Mouse (Mus musculus) G1E (cell line): ENCODE data around the gene Taf11. TPM values are rescaled to one million over a fixed set of nuclear protein-coding genes. Genes with fewer than 3 reads are reported as not detected.

Experiments
- ATAC-seq: 2 replicates; pipeline ENCODE4 v1.8.0; 2016; ENCODE audit warnings: mild to moderate bottlenecking; ENCODE audit not compliant: insufficient number of reproducible peaks, poor library complexity, low FRiP score, severe bottlenecking; ENCODE audit errors: extremely low read depth
- DNase-seq: peaks from one replicate; pipeline ENCODE4 v3.0.0; 2012; ENCODE audit warnings: low spot score
- H3K27me3 ChIP-seq: 2 replicates; pipeline ENCODE4 v1.6.1; 2012; ENCODE audit warnings: mild to moderate bottlenecking, low read length, inconsistent platforms; ENCODE audit not compliant: insufficient read depth
- H3K36me3 ChIP-seq: replicated peaks from 2 replicates; pipeline ENCODE3; 2012; ENCODE audit warnings: mild to moderate bottlenecking, inconsistent platforms
- H3K4me1 ChIP-seq: 2 replicates; pipeline ENCODE4 v1.6.1; 2012; ENCODE audit warnings: low read depth, low read length, inconsistent platforms, mixed read lengths; ENCODE audit not compliant: insufficient read depth
- H3K4me3 ChIP-seq: 2 replicates; pipeline ENCODE4 v1.5.1; 2012; ENCODE audit warnings: low read depth, mild to moderate bottlenecking, inconsistent platforms, low read length, moderate library complexity, mixed read lengths
- H3K9me3 ChIP-seq: replicated peaks from 2 replicates; pipeline ENCODE4 v1.6.1; 2012; ENCODE audit warnings: inconsistent platforms
- CTCF ChIP-seq: IDR thresholded peaks from 2 replicates; pipeline ENCODE4 v1.5.1; 2012; ENCODE audit warnings: low read depth, low read length, inconsistent platforms, mixed read lengths
- GATA1 ChIP-seq: IDR thresholded peaks from 2 replicates; pipeline ENCODE4 v1.6.1; 2012; ENCODE audit warnings: borderline replicate concordance, low read length, inconsistent platforms, mixed read lengths
- GATA2 ChIP-seq: IDR thresholded peaks from 2 replicates; pipeline ENCODE4 v1.6.1; 2012; ENCODE audit warnings: low read depth, low read length, inconsistent platforms, borderline replicate concordance
- POLR2AphosphoS5 ChIP-seq: IDR thresholded peaks from 2 replicates; pipeline ENCODE4 v1.6.1; 2012; ENCODE audit warnings: low read depth, low read length, inconsistent platforms; ENCODE audit not compliant: insufficient replicate concordance
- TAL1 ChIP-seq: conservative IDR thresholded peaks from 2 replicates; pipeline ENCODE4 v1.6.1; 2012; ENCODE audit warnings: low read depth, low read length, inconsistent platforms, mixed read lengths
- polyA plus RNA-seq: library from polyadenylated mRNA; stranded (reverse); fragments of >175 nt; gene quantifications from 2 replicates; pipeline ENCODE4 v1.2.3, GENCODE M21; 2012
- total RNA-seq, 2 experiments: library from RNA; stranded (forward) in 1 of 2; stranded (reverse) in 1 of 2; fragments of 200-1000 nt in 1 of 2; fragments of >200 nt in 1 of 2; fragmentation: Nextera tagmentation in 1 of 2; gene quantifications; 2 replicates each; pipeline ENCODE4 v1.2.3; 2014 to 2017

Taf11 gene
- total and polyA plus RNA-seq, 3 experiments, result 36.1 to 42.4 (median 41.8) TPM

DNA sequence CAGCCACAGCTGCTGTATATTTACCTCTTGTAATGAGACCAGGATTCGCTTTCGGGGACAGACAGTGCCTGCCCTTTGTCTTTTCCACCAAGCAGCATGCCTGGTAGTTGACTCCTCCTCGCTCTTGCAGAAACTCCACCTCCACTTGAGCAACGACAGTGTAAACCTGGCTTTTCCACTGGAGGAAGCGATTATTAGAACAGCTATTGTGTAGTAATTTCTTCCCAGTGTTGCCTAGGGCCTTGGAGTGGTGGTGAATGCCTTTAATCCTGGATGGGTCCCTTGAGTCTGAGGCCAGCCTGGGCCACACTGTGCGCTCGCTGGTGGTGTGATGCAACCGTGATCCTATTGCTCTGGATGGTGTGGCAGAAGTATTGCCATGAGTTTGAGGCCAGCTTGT, 26.5 kb downstream of the Taf11 start:
- Histone ChIP-seq H3K4me1 (no peaks in the 10 kb centered on the region), H3K27me3 (no peaks in the 10 kb centered on the region), H3K9me3 (no peaks in the 10 kb centered on the region), H3K4me3 (no peak overlapping the region), H3K36me3 (peaks cover 95% of the 10 kb centered on the region)
- ATAC-seq, result no peak
- TF ChIP-seq CTCF (no peak), GATA2 (no peak), POLR2AphosphoS5 (no peak), TAL1 (no peak), GATA1 (no peak)
- no peak for DNase-seq

DNA sequence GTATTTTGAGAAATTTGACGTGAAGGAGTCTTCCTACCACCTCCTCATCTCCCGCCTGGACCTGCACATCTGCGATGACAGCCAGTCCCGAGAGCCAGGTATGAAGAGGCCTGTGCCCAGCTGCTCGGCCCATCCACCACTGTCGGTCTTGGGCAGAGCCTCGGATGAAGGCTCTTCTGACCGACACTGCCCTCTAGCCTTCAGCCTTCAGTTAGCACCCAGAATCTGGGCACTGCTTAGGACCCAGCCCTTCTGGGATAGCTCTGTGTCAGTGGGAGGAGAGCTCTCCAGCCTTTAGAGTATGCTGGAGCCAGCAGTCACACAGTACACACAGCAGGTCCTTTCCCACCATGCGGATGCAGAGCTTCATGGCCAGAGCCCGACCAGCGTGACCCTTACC, 28.1 kb downstream of the Taf11 start:
- TF ChIP-seq GATA2 (no peak), GATA1 (no peak), TAL1 (no peak), POLR2AphosphoS5 (no peak), CTCF (no peak)
- 0 out of 2 replicates have a peak, but pooled peaks cover 2% of the 10 kb centered on the region for H3K4me1 ChIP-seq
- ATAC-seq (no peak), DNase-seq (no peak)
- H3K4me3 ChIP-seq, result no peak overlapping the region
- no peaks in the 10 kb centered on the region for H3K9me3 ChIP-seq
- no peaks in the 10 kb centered on the region for H3K27me3 ChIP-seq
- peaks cover 95% of the 10 kb centered on the region for H3K36me3 ChIP-seq

DNA sequence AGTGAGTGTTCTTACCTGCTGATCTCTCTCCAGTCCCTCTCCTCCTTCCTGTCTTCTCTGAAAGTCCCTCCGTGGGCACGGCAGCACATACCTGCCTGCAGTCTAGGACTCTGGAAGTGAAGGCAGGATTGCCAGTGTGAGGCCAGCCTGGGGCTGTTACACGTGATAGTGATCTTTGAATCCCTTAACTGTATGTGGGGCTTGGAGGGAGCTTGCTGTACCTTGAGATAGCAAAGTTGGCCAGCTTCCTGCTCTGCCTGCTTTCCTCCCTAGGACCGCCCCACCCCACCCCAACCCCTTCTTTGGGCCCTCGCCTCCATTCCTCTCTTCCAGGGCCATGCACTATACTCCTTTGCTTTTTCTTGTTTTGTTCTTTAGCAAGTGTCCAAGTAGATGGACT, 35.1 kb downstream of the Taf11 start:
- Histone ChIP-seq H3K27me3 (no peaks in the 10 kb centered on the region), H3K4me1 (peaks cover 44% of the 10 kb centered on the region), H3K4me3 (peak overlapping the region; percentile 61; the same call in 1 of the 2 replicates), H3K9me3 (no peaks in the 10 kb centered on the region), H3K36me3 (peaks cover 61% of the 10 kb centered on the region)
- TF ChIP-seq CTCF (no peak), TAL1 (peak; percentile 62)
- peak; percentile 79 for ATAC-seq
- DNase-seq, result peak; percentile 75

DNA sequence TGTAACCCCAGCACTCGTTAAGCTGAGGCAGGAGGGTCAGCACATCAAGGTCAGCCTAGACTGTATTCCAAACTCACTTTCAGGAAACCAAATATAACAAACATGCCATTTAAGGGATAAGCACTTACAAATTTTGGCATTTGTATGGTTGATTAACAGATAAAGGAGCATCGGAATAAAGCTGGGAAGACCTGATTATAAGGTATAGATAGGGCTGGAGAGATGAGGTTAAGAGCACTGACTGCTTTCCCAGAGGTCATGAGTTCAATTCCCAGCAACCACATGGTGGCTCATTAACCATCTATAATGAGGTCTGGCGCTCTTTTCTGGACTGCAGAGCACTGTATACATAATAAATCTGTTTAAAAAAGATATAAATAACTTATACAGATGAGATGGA, 36.1 kb downstream of the Taf11 start:
- no peak for ATAC-seq

DNA sequence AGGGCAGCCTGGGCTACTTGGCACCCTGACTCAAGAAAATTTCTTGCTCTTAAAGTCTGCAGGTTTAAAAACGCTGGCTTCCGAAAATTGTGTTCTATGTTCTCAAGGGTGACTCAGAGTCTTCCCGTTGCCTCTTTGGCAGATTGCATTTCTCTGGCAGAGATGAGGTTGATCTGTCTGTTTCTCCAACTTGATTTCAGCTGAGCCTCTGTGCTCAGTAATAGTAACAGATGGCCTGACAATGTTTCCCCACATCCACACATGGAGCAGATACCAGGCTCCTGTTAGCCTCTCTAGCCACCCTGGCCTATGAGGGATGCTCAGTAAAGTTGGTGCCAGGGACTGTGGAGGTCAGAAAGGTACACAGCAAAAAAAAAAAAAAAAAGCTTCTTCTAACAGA, 37.8 kb downstream of the Taf11 start:
- ATAC-seq, result no peak
- no peaks in the 10 kb centered on the region for H3K9me3 ChIP-seq
- peaks cover 49% of the 10 kb centered on the region for H3K36me3 ChIP-seq
- H3K4me3 ChIP-seq, result no peak overlapping the region
- peaks cover 66% of the 10 kb centered on the region for H3K4me1 ChIP-seq
- TF ChIP-seq CTCF (no peak), GATA2 (no peak), TAL1 (no peak), GATA1 (no peak), POLR2AphosphoS5 (no peak)
- H3K27me3 ChIP-seq, result no peaks in the 10 kb centered on the region
- DNase-seq, result no peak

More for the DNA sequence above, 36.1 kb downstream of the Taf11 start:
- Histone ChIP-seq H3K9me3 (no peaks in the 10 kb centered on the region), H3K4me3 (no peak overlapping the region), H3K4me1 (peaks cover 54% of the 10 kb centered on the region), H3K36me3 (peaks cover 55% of the 10 kb centered on the region), H3K27me3 (no peaks in the 10 kb centered on the region)
- TF ChIP-seq TAL1 (no peak), GATA1 (no peak), POLR2AphosphoS5 (no peak), CTCF (no peak), GATA2 (no peak)
- DNase-seq, result no peak

DNA sequence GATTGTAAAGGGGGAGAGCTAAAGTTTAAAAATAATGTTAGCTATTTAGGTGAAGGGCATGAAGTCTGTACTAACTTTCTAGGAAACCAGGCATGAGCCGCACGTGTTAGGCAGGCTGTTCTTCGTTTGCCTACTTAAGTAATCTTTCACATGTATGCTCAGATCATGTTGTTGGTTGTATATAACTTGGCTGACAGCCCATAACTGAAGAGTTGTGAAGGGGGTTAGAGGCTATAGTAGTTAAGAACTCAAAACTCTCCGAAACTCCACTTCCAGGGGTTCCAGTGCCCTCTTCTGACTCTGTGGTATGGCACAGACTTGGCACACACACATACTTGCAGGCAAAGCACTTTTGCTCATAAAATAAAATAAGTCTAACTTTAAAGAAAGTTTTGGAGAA, 42.9 kb downstream of the Taf11 start:
- no peak for TF ChIP-seq POLR2AphosphoS5
- Histone ChIP-seq H3K9me3 (no peaks in the 10 kb centered on the region), H3K4me3 (no peak overlapping the region), H3K27me3 (no peaks in the 10 kb centered on the region), H3K4me1 (peaks cover 45% of the 10 kb centered on the region), H3K36me3 (peaks cover 61% of the 10 kb centered on the region)
- ATAC-seq (no peak), DNase-seq (no peak)

DNA sequence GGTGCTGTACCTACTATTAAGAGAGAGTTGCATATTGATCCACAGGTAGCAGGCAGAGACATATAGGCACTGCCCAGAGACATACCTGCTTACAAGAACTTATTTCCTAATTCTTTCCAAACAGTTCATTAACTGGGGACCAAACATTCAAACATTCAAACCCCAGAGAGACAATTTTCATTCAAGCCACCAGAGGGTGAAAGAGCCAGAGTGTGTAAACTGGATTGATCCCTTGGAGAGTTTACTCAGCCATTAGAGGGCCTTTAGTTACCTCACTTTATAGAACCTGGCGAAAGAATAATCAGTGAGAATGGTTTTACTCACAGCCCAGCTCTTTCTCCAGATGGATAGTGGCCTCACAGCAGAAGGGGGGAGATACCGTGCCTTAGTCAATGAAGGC, 44.2 kb downstream of the Taf11 start:
- no peak for ATAC-seq
- no peak for DNase-seq
- TF ChIP-seq POLR2AphosphoS5 (no peak), GATA2 (no peak), CTCF (no peak), TAL1 (no peak), GATA1 (no peak)
- H3K36me3 ChIP-seq, result peaks cover 67% of the 10 kb centered on the region
- H3K27me3 ChIP-seq, result no peaks in the 10 kb centered on the region
- no peaks in the 10 kb centered on the region for H3K9me3 ChIP-seq
- peaks cover 47% of the 10 kb centered on the region for H3K4me1 ChIP-seq
- H3K4me3 ChIP-seq, result peak overlapping the region; percentile 22; the same call in 1 of the 2 replicates
